Mouse (Mus musculus): Measurements from ENCODE around the gene Rab6a. TPM values are rescaled to one million over a fixed set of nuclear protein-coding genes. Genes with fewer than 3 reads are reported as not detected.

Rab6a gene
- polyA plus RNA-seq, 1 experiment from 2014 or later = 227 TPM

- H3K4me2 ChIP-seq (replicated peaks) = no peak overlapping the region
- no peaks in the 10 kb centered on the region for H3K9me3 ChIP-seq
- no peak overlapping the region for H3K4me3 ChIP-seq
- no peak overlapping the region for H3K27ac ChIP-seq
- no peak overlapping the region for H3K9ac ChIP-seq
- H3K4me1 ChIP-seq = no peaks in the 10 kb centered on the region
- no peaks in the 10 kb centered on the region for H3K27me3 ChIP-seq (replicated peaks)
- no peak for ATAC-seq (ENCODE audit: low FRiP score, low read depth)
- 93% methylated on average over 4 of the region's 4 CpGs for WGBS
- H3K36me3 ChIP-seq = peaks cover 20% of the 10 kb centered on the region; the same call in 1 of the 2 replicates
Measured at GRCm38 (mm10) chr7:100642413-100642812, 35.2 kb downstream of the Rab6a start.

DNA sequence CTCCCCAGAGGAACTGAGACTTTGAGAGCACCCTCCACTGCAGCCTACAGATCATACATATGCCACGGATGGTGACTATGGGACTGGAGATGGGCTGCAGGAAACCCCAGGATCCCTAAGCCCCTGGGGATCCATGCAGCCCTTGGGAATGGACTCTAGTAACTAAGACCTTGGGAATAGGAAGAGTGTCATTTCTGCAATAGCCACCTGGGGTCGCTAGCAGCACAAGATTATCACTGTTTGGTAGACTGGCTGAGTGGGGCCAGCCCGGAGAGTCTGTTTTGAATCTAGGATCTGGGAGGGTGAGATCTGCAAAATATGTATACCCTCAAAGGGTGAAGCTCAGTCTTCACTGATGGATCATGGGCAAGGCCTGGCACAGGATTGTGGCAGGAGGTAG, 37.9 kb downstream of the Rab6a start:
- H3K9me3 ChIP-seq = no peaks in the 10 kb centered on the region
- H3K4me2 ChIP-seq (replicated peaks) = no peak overlapping the region
- ATAC-seq (ENCODE audit: low FRiP score, low read depth) = 0 out of 2 replicates have a peak, but pooled peaks have one; percentile 9
- 38% methylated on average over 3 of the region's 3 CpGs for WGBS
- no peaks in the 10 kb centered on the region for H3K27me3 ChIP-seq (replicated peaks)
- H3K9ac ChIP-seq = no peak overlapping the region
- no peaks in the 10 kb centered on the region for H3K4me1 ChIP-seq
- no peak overlapping the region for H3K4me3 ChIP-seq
- no peak overlapping the region for H3K27ac ChIP-seq
- H3K36me3 ChIP-seq = peaks cover 19% of the 10 kb centered on the region; the same call in 1 of the 2 replicates

DNA sequence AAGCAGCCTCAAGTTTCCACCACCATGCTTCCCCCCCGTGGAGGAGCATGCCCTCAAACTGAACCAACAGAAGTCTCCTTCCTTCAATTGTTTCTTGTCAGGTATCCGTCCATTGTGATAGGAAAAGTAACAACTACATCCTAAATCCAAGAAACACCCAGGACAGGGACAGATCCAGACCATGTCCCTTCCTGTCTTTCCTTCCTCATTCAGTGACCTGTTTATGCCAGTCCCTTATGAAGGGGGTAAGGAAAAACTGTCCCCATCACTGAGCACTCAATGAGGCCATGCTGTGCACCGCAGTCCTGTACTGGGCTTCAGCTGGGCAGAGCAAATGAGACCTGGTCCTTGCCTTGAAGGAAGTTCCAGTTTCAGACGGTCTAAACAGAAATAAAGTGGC, 41.9 kb downstream of the Rab6a start:
- Histone ChIP-seq H3K4me2 (replicated peaks) (no peak overlapping the region), H3K4me1 (peaks cover 7% of the 10 kb centered on the region), H3K36me3 (peaks cover 15% of the 10 kb centered on the region; the same call in 1 of the 2 replicates), H3K27ac (no peak overlapping the region), H3K9me3 (no peaks in the 10 kb centered on the region), H3K9ac (no peak overlapping the region), H3K27me3 (replicated peaks) (no peaks in the 10 kb centered on the region), H3K4me3 (no peak overlapping the region)
- 89% methylated on average over 4 of the region's 4 CpGs for WGBS
- ATAC-seq (ENCODE audit: low FRiP score, low read depth) = no peak

- no peak overlapping the region for H3K4me3 ChIP-seq
- H3K9me3 ChIP-seq = no peaks in the 10 kb centered on the region
- peaks cover 13% of the 10 kb centered on the region for H3K4me1 ChIP-seq
- no peak overlapping the region for H3K9ac ChIP-seq
- WGBS = 76% methylated on average over 8 of the region's 8 CpGs
- no peak overlapping the region for H3K4me2 ChIP-seq (replicated peaks)
- no peak for ATAC-seq (ENCODE audit: low FRiP score, low read depth)
- H3K27ac ChIP-seq = no peak overlapping the region
- H3K36me3 ChIP-seq = 0 out of 2 replicates have a peak, but pooled peaks cover 10% of the 10 kb centered on the region
- H3K27me3 ChIP-seq (replicated peaks) = no peaks in the 10 kb centered on the region
Measured at GRCm38 (mm10) chr7:100649826-100650225, 42.6 kb downstream of the Rab6a start.

DNA sequence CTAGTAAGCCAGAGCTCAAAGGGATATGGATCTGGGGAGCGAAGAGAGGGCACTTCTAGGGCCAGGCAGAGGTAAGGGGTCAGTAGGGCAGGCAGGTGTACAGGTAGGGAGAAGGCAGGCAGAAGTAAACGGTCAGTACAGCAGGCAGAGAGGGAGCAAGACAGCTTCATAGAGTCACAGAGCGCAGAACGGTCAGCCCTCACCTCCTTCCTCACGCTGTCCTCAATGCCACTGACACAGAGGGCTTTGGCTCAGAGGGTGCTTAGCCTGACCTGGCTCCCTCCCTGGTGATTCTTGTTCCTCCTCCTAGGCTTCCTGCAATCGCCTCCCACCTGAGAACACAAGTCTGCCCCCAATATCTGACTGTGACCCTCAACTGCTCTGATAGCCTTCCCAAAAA, 43.2 kb downstream of the Rab6a start:
- H3K27me3 ChIP-seq (replicated peaks) = no peaks in the 10 kb centered on the region
- no peak overlapping the region for H3K9ac ChIP-seq
- H3K4me3 ChIP-seq = no peak overlapping the region
- peaks cover 13% of the 10 kb centered on the region for H3K4me1 ChIP-seq
- H3K9me3 ChIP-seq = no peaks in the 10 kb centered on the region
- 0 out of 2 replicates have a peak, but pooled peaks cover 6% of the 10 kb centered on the region for H3K36me3 ChIP-seq
- ATAC-seq (ENCODE audit: low FRiP score, low read depth) = no peak
- 78% methylated on average over 6 of the region's 6 CpGs for WGBS
- no peak overlapping the region for H3K27ac ChIP-seq
- H3K4me2 ChIP-seq (replicated peaks) = no peak overlapping the region

- Histone ChIP-seq H3K27ac (no peak overlapping the region), H3K36me3 (0 out of 2 replicates have a peak, but pooled peaks cover 6% of the 10 kb centered on the region), H3K4me3 (no peak overlapping the region), H3K4me2 (replicated peaks) (no peak overlapping the region), H3K27me3 (replicated peaks) (no peaks in the 10 kb centered on the region), H3K9ac (no peak overlapping the region), H3K4me1 (peaks cover 13% of the 10 kb centered on the region), H3K9me3 (no peaks in the 10 kb centered on the region)
- no peak for ATAC-seq (ENCODE audit: low FRiP score, low read depth)
- 84% methylated on average over 4 of the region's 4 CpGs for WGBS
Measured at GRCm38 (mm10) chr7:100651011-100651410, 43.8 kb downstream of the Rab6a start.

- Histone ChIP-seq H3K4me1 (peaks cover 18% of the 10 kb centered on the region), H3K27me3 (replicated peaks) (no peaks in the 10 kb centered on the region), H3K27ac (no peak overlapping the region), H3K4me2 (replicated peaks) (no peak overlapping the region), H3K9me3 (no peaks in the 10 kb centered on the region), H3K36me3 (0 out of 2 replicates have a peak, but pooled peaks cover 3% of the 10 kb centered on the region), H3K9ac (no peak overlapping the region), H3K4me3 (no peak overlapping the region)
- ATAC-seq (ENCODE audit: low FRiP score, low read depth) = peak; percentile 84
- 58% methylated on average over 9 of the region's 9 CpGs for WGBS
Measured at GRCm38 (mm10) chr7:100653480-100654266, 46.5 kb downstream of the Rab6a start.

DNA sequence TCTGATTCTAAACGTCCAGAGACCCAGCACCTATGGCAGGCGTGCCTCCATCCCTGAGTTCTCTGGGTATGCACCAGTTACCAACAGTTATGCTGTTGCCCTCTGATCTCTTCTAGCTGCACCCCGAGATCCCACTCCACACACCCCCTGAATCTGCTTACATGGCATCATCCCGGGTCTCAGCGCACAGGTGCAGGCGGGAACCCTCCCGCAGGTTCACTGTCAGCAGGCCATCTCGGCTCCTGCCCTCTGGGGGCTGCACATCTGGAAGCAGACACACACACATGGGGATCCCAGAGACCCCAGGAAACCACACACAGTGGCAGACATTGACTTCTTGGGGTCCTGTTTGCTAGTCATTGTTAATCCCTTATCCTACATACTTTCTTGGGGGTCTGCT, 47.2 kb downstream of the Rab6a start:
- Histone ChIP-seq H3K4me3 (no peak overlapping the region), H3K27me3 (replicated peaks) (no peaks in the 10 kb centered on the region), H3K9ac (no peak overlapping the region), H3K4me1 (peaks cover 18% of the 10 kb centered on the region), H3K9me3 (no peaks in the 10 kb centered on the region), H3K4me2 (replicated peaks) (no peak overlapping the region), H3K27ac (peak overlapping the region; percentile 28; the same call in 1 of the 2 replicates), H3K36me3 (no peaks in the 10 kb centered on the region)
- no peak for ATAC-seq (ENCODE audit: low FRiP score, low read depth)
- WGBS = 81% methylated on average over 8 of the region's 8 CpGs

GRCm38 (mm10) chr7:100656739-100657138, 49.5 kb downstream of the Rab6a start:
- Histone ChIP-seq H3K4me1 (peaks cover 18% of the 10 kb centered on the region), H3K4me2 (replicated peaks) (no peak overlapping the region), H3K27me3 (replicated peaks) (no peaks in the 10 kb centered on the region), H3K9ac (no peak overlapping the region), H3K4me3 (no peak overlapping the region), H3K9me3 (no peaks in the 10 kb centered on the region), H3K27ac (no peak overlapping the region), H3K36me3 (no peaks in the 10 kb centered on the region)
- no peak for ATAC-seq (ENCODE audit: low FRiP score, low read depth)
- WGBS = 47% methylated on average over 5 of the region's 5 CpGs

DNA sequence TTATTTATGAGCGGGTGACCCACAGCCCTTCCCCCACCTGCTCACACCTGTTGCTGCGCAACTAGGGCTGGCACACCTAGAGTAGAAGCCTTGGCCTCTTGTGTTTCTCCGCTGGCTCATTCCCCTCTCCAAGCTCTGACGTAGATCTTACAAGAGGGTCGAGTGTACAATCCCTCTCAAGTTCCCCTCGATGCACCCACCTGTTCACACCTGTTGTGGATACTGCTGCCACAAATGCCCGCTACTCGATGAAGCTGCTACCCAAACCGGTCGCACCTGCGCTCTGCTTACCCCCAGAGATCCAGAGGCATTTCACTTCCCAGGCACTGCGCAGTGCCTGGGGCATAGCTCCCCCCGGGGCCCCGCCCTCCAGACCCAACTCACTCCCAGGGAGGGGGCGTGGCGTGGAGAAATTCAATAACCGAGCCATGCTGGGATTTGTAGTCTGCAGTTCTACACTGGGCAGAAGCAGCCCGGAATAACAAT, 50.9 kb downstream of the Rab6a start:
- H3K9ac ChIP-seq = no peak overlapping the region
- H3K27me3 ChIP-seq (replicated peaks) = no peaks in the 10 kb centered on the region
- H3K4me2 ChIP-seq (replicated peaks) = peak overlapping the region; percentile 41
- WGBS = 32% methylated on average over 18 of the region's 18 CpGs
- H3K27ac ChIP-seq = no peak overlapping the region
- no peaks in the 10 kb centered on the region for H3K36me3 ChIP-seq
- H3K4me3 ChIP-seq = no peak overlapping the region
- ATAC-seq (ENCODE audit: low FRiP score, low read depth) = no peak
- no peaks in the 10 kb centered on the region for H3K9me3 ChIP-seq
- peaks cover 18% of the 10 kb centered on the region for H3K4me1 ChIP-seq

DNA sequence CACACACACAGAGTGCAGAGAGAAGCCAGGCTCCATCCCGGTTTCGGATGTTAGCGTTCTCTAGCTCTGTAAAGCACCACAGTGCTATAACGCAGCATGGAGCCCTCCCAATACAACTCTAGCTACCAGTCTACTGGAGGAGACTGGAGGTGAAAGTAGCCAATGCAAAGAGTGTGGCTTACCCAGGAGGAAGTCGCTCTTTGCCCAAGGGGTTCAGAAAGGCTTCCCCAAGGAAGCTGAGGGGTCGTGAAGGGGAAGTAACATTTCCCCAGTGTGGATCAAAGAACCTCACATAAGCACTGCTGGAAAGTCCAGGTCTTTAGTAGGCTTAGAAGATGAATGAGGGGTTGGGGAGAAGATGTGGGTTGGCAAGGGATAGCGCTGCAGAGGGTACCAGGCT, 54.1 kb downstream of the Rab6a start:
- 90% methylated on average over 7 of the region's 7 CpGs for WGBS
- Histone ChIP-seq H3K36me3 (no peaks in the 10 kb centered on the region), H3K9ac (no peak overlapping the region), H3K27me3 (replicated peaks) (no peaks in the 10 kb centered on the region), H3K4me1 (peaks cover 9% of the 10 kb centered on the region), H3K4me3 (no peak overlapping the region), H3K4me2 (replicated peaks) (no peak overlapping the region), H3K9me3 (no peaks in the 10 kb centered on the region), H3K27ac (no peak overlapping the region)
- no peak for ATAC-seq (ENCODE audit: low FRiP score, low read depth)

DNA sequence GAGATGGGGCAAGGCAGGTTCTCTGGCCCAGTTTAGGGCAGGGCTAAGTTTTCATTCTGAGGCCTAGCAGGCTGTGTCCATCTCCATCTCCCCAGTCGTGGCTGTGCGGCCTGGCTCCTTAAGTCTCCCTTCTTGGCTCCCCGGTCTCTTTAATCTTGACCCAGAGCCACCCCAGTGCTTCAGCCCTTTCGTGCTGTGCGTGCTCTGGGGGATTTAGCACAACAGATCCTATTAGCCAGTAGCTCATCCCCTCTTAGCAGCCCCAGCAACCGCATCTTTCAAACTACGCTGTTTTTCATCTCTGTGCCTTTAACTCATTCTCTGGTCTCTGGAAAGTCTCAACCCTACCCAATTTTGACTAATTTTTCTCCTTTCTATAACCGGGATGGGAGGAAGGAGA, 55.0 kb downstream of the Rab6a start, which contains the start of gene Plekhb1:
Plekhb1 (minus strand) TSS at position 184 of the 400 bp plus-strand sequence.
- Histone ChIP-seq H3K4me2 (replicated peaks) (peak within 1 kb of the TSS; percentile 36; the same call in 1 of the 2 replicates), H3K27me3 (replicated peaks) (no peaks in the 10 kb centered on the region), H3K27ac (no peak within 1 kb of the TSS), H3K36me3 (no peaks in the 10 kb centered on the region), H3K4me1 (peaks cover 4% of the 10 kb centered on the region), H3K9ac (no peak within 1 kb of the TSS), H3K4me3 (no peak within 1 kb of the TSS), H3K9me3 (no peaks in the 10 kb centered on the region)
- 81% methylated on average over 8 of the region's 8 CpGs for WGBS
- no peak for ATAC-seq (ENCODE audit: low FRiP score, low read depth)

Measured in neural tube, embryonic 12.5 days (tissue).